Mouse (Mus musculus) stomach, embryonic 15.5 days (tissue): ENCODE results near the gene Ccdc173. TPM values are rescaled to one million over a fixed set of nuclear protein-coding genes. Genes with fewer than 3 reads are reported as not detected.

Experiments used
- ATAC-seq: fragments of 200-750 bp; cut with Nextera tagmentation; 2 replicates; pipeline ENCODE4 v1.8.0; 2017; ENCODE audit warnings: low read depth, moderate number of reproducible peaks, moderate TSS enrichment; ENCODE audit not compliant: insufficient read depth, low FRiP score
- H3K27ac ChIP-seq: fragments of 300-500 bp; sonication (generic); 2 replicates; pipeline ENCODE4 v1.5.1; 2015; ENCODE audit warnings: mild to moderate bottlenecking, inconsistent platforms
- H3K27me3 ChIP-seq: fragments of 300-500 bp; sonication (generic); replicated peaks from 2 replicates; pipeline ENCODE4 v1.6.1; 2015; ENCODE audit warnings: inconsistent platforms
- H3K36me3 ChIP-seq: fragments of 300-500 bp; sonication (generic); 2 replicates; pipeline ENCODE4 v1.6.1; 2015; ENCODE audit warnings: inconsistent platforms
- H3K4me1 ChIP-seq: fragments of 300-500 bp; sonication (generic); 2 replicates; pipeline ENCODE4 v1.6.1; 2015; ENCODE audit warnings: inconsistent platforms
- H3K4me2 ChIP-seq: fragments of 300-500 bp; sonication (generic); 2 replicates; pipeline ENCODE4 v1.6.1; 2015; ENCODE audit warnings: mild to moderate bottlenecking, inconsistent platforms
- H3K4me3 ChIP-seq: fragments of 300-500 bp; sonication (generic); replicated peaks from 2 replicates; pipeline ENCODE4 v1.5.1; 2015; ENCODE audit warnings: inconsistent platforms
- H3K9ac ChIP-seq: fragments of 300-500 bp; sonication (generic); 2 replicates; pipeline ENCODE4 v1.6.1; 2015; ENCODE audit warnings: inconsistent platforms
- H3K9me3 ChIP-seq: fragments of 300-500 bp; sonication (generic); 2 replicates; pipeline ENCODE4 v1.6.1; 2016; ENCODE audit warnings: inconsistent platforms
- WGBS: fragments of 180-500 bp; shearing (Covaris S2); methylation state at CpG from one replicate; pipeline ENCODE4 v1.1.7; 2015; 5-methylcytosine and 5-hydroxymethylcytosine counted together
- polyA plus RNA-seq: library from polyadenylated mRNA; unstranded; fragments of >200 nt; fragmentation: Nextera tagmentation; extraction: Ambion mirVana; gene quantifications from 2 replicates; pipeline ENCODE4 v1.2.1, GENCODE M21; 2015

Gene Ccdc173
- 1.4 and 2.2 TPM in 2 replicates for polyA plus RNA-seq

- H3K27ac ChIP-seq: peak within 1 kb of the TSS; percentile 89
Measured at GRCm38 (mm10) chr2:69789429-69790069, at the start of gene Ccdc173, which contains the start of gene Phospho2. Gene Ccdc173, minus strand, starts transcription at chr2:69789575. Gene Phospho2, plus strand, starts transcription at chr2:69789623.

DNA sequence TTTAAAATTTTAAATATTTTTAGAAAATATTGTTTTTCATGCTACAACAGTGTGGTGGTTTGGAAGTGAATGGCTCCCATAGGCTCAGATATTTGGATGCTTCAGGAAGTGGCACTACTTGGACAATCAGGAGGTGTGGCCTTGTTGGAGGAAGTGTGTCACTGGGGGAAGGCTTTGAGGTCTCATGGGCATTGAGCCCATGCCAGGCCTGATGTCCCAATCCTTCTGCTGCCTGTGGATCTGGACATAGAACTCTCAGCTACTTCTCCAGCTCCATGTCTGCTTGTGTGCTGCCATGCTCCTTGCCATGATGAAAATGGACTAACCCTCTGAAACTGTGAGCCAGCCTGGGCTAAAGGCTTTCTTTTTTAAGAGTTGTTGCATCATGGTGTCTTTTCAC lies 49.3 kb upstream of the Ccdc173 start:
- ATAC-seq: no peak
- no peaks in the 10 kb centered on the region for H3K27me3 ChIP-seq

More at GRCm38 (mm10) chr2:69789429-69790069, at the start of gene Ccdc173, which contains the start of gene Phospho2:
- H3K4me3 ChIP-seq: peak within 1 kb of the TSS; percentile 77
- peak within 1 kb of the TSS; percentile 86 for H3K4me2 ChIP-seq
- peak within 1 kb of the TSS; percentile 65 for H3K9ac ChIP-seq
- H3K36me3 ChIP-seq: peaks cover 7% of the 10 kb centered on the region; the same call in 1 of the 2 replicates
- no peaks in the 10 kb centered on the region for H3K9me3 ChIP-seq
- H3K4me1 ChIP-seq: 0 out of 2 replicates have a peak, but pooled peaks cover 2% of the 10 kb centered on the region
- no peaks in the 10 kb centered on the region for H3K27me3 ChIP-seq
- peak; percentile 96 for ATAC-seq
- whole genome bisulfite sequencing: 1% methylated on average over 48 of the region's 48 CpGs

GRCm38 (mm10) chr2:69837996-69838395 lies 48.6 kb upstream of the Ccdc173 start:
- H3K4me1 ChIP-seq: no peaks in the 10 kb centered on the region
- 45% methylated on average over 3 of the region's 3 CpGs for WGBS
- no peak overlapping the region for H3K9ac ChIP-seq
- H3K27ac ChIP-seq: no peak overlapping the region
- no peaks in the 10 kb centered on the region for H3K27me3 ChIP-seq
- peaks cover 11% of the 10 kb centered on the region; the same call in 1 of the 2 replicates for H3K36me3 ChIP-seq
- ATAC-seq: no peak
- no peak overlapping the region for H3K4me2 ChIP-seq
- H3K9me3 ChIP-seq: no peaks in the 10 kb centered on the region
- H3K4me3 ChIP-seq: no peak overlapping the region

More for the DNA sequence above, 49.3 kb upstream of the Ccdc173 start:
- Histone ChIP-seq H3K9me3 (no peaks in the 10 kb centered on the region), H3K4me1 (no peaks in the 10 kb centered on the region), H3K4me2 (no peak overlapping the region), H3K27ac (no peak overlapping the region), H3K4me3 (no peak overlapping the region), H3K36me3 (peaks cover 5% of the 10 kb centered on the region; the same call in 1 of the 2 replicates), H3K9ac (no peak overlapping the region)

DNA sequence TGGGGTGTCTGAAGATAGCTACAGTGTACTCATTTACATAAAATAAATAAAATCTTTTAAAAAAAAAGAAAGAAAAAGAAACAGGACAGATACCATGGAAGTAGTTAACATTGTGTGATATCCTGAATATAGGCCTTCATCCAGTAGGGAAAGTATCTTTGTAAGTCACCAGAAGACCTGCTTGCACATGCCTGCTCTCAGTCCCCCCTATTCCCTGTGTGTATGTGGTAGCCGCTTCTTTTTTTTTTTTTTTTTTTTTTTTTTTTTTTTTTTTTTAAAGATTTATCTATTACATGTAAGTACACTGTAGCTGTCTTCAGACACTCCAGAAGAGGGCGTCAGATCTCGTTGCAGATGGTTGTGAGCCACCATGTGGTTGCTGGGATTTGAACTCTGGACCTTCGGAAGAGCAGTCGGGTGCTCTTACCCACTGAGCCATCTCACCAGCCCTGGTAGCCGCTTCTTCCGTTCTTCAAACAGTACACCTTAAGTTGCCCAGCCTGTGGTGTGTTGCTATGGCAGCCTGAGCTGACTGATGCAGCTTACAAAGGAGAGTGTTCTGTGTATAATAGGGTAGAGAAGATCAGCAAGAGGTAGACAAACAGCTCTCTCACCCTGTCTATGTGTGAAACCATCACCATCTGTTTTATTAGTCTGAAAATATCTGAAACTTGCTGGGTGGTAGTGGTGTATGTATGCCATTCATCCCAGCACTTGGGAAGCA lies 48.0 kb upstream of the Ccdc173 start:
- no peak for ATAC-seq
- WGBS: 72% methylated on average over 7 of the region's 7 CpGs
- no peaks in the 10 kb centered on the region for H3K27me3 ChIP-seq

GRCm38 (mm10) chr2:69830116-69830515 lies 40.7 kb upstream of the Ccdc173 start:
- Histone ChIP-seq H3K4me2 (no peak overlapping the region), H3K27me3 (no peaks in the 10 kb centered on the region), H3K9me3 (no peaks in the 10 kb centered on the region), H3K36me3 (peaks cover 23% of the 10 kb centered on the region), H3K4me1 (peaks cover 10% of the 10 kb centered on the region; the same call in 1 of the 2 replicates), H3K4me3 (no peak overlapping the region), H3K27ac (no peak overlapping the region), H3K9ac (no peak overlapping the region)
- WGBS: 86% methylated on average over 8 of the region's 8 CpGs
- ATAC-seq: no peak

More for the DNA sequence above, 48.0 kb upstream of the Ccdc173 start:
- no peak overlapping the region for H3K4me3 ChIP-seq
- no peak overlapping the region for H3K4me2 ChIP-seq
- no peaks in the 10 kb centered on the region for H3K9me3 ChIP-seq
- H3K4me1 ChIP-seq: no peaks in the 10 kb centered on the region
- peaks cover 15% of the 10 kb centered on the region for H3K36me3 ChIP-seq
- no peak overlapping the region for H3K27ac ChIP-seq
- H3K9ac ChIP-seq: no peak overlapping the region

DNA sequence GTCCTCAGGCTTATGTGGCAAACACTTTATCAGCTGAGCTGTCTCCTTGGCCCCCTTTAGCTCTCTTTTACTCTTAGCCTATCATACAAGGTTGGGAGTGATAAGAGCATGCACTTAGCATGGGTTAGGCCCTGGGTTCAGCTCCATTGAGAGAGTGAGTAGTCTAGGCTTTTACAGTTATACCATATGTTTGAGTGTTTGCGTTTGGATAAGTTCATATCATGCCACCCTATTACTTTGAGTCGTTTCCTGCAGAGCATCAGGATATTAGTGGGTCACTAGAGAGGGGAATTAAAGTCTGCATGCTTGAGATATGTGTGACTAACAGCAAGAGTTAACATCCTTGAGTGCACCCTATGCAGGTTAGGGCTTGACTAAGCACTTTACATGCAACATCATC lies 40.3 kb upstream of the Ccdc173 start:
- no peak overlapping the region for H3K4me3 ChIP-seq
- H3K27ac ChIP-seq: no peak overlapping the region
- H3K9me3 ChIP-seq: no peaks in the 10 kb centered on the region
- H3K4me1 ChIP-seq: peaks cover 10% of the 10 kb centered on the region; the same call in 1 of the 2 replicates
- no peaks in the 10 kb centered on the region for H3K27me3 ChIP-seq
- 79% methylated on average over 2 of the region's 2 CpGs for WGBS
- H3K9ac ChIP-seq: no peak overlapping the region
- ATAC-seq: no peak
- H3K36me3 ChIP-seq: peaks cover 23% of the 10 kb centered on the region
- H3K4me2 ChIP-seq: no peak overlapping the region

GRCm38 (mm10) chr2:69828031-69828430 lies 38.7 kb upstream of the Ccdc173 start:
- Histone ChIP-seq H3K4me3 (no peak overlapping the region), H3K36me3 (peaks cover 15% of the 10 kb centered on the region)

DNA sequence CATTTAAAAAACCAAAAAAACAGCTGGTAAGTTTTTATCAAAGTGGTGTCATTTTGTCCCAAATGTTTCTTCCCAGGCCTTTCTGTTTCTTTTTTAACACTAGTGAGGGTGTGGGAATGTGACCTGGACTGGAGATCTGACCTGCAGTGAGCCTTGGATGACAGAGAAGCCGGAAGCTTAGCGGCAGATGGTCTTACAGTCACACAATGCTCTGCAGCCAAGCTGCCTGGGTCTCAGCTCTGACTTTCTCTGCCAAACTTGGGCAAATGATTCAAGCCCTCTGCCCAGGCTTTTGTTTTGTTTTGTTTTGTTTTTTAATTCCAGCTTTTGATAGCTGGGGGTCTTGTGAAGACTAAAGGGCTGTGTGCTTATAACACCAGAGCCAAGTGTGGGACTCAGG lies 37.0 kb upstream of the Ccdc173 start:
- Histone ChIP-seq H3K4me2 (peak overlapping the region; percentile 10; the same call in 1 of the 2 replicates), H3K9me3 (no peaks in the 10 kb centered on the region), H3K36me3 (peaks cover 11% of the 10 kb centered on the region), H3K4me1 (peaks cover 10% of the 10 kb centered on the region; the same call in 1 of the 2 replicates), H3K4me3 (no peak overlapping the region), H3K27me3 (no peaks in the 10 kb centered on the region), H3K27ac (peak overlapping the region; percentile 69), H3K9ac (no peak overlapping the region)
- 64% methylated on average over 2 of the region's 2 CpGs for WGBS
- no peak for ATAC-seq

More at GRCm38 (mm10) chr2:69828031-69828430, 38.7 kb upstream of the Ccdc173 start:
- Histone ChIP-seq H3K9ac (no peak overlapping the region), H3K9me3 (no peaks in the 10 kb centered on the region), H3K27me3 (no peaks in the 10 kb centered on the region), H3K4me1 (peaks cover 10% of the 10 kb centered on the region; the same call in 1 of the 2 replicates), H3K4me2 (no peak overlapping the region), H3K27ac (no peak overlapping the region)
- WGBS: 27% methylated on average over 7 of the region's 7 CpGs
- no peak for ATAC-seq

DNA sequence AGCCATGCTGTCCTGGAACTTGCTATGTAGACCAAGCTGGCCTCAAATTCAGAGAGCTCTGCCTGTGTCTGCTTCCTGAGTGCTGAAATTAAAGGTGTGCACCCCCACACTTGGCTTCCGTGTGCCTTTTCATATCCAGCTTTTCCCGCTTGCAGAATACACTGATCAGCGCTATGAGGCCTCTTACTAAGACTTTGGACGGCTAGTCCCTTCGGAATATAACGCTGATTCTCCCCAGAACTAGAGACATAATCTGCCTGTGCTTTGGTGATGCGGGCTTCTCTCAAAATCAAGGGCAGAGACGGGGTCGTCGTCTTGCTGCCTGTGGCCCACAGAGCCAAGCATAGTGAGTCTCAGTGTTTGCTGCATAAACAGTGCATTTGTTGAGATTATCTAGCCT lies 36.5 kb upstream of the Ccdc173 start:
- H3K27ac ChIP-seq: 0 out of 2 replicates have a peak overlapping the region, but pooled peaks have one; percentile 5
- no peak for ATAC-seq
- no peak overlapping the region for H3K4me2 ChIP-seq
- H3K4me1 ChIP-seq: peaks cover 10% of the 10 kb centered on the region; the same call in 1 of the 2 replicates
- H3K4me3 ChIP-seq: no peak overlapping the region
- H3K9ac ChIP-seq: no peak overlapping the region
- WGBS: 67% methylated on average over 10 of the region's 10 CpGs
- H3K36me3 ChIP-seq: peaks cover 11% of the 10 kb centered on the region; the same call in 1 of the 2 replicates
- no peaks in the 10 kb centered on the region for H3K27me3 ChIP-seq
- no peaks in the 10 kb centered on the region for H3K9me3 ChIP-seq

GRCm38 (mm10) chr2:69823129-69823677 lies 33.8 kb upstream of the Ccdc173 start:
- H3K4me1 ChIP-seq: peaks cover 8% of the 10 kb centered on the region; the same call in 1 of the 2 replicates
- H3K27ac ChIP-seq: peak overlapping the region; percentile 92
- peak overlapping the region; percentile 78 for H3K9ac ChIP-seq
- H3K27me3 ChIP-seq: no peaks in the 10 kb centered on the region
- no peaks in the 10 kb centered on the region for H3K9me3 ChIP-seq
- H3K36me3 ChIP-seq: 0 out of 2 replicates have a peak, but pooled peaks cover 5% of the 10 kb centered on the region
- WGBS: 1% methylated on average over 45 of the region's 45 CpGs
- H3K4me3 ChIP-seq: peak overlapping the region; percentile 84
- peak overlapping the region; percentile 80 for H3K4me2 ChIP-seq
- peak; percentile 77 for ATAC-seq

GRCm38 (mm10) chr2:69822361-69823128 lies 33.2 kb upstream of the Ccdc173 start:
- H3K36me3 ChIP-seq: 0 out of 2 replicates have a peak, but pooled peaks cover 5% of the 10 kb centered on the region
- H3K4me1 ChIP-seq: peaks cover 5% of the 10 kb centered on the region; the same call in 1 of the 2 replicates
- H3K9ac ChIP-seq: peak overlapping the region; percentile 78
- WGBS: under 1% methylated on average over 52 of the region's 80 CpGs
- peak overlapping the region; percentile 84 for H3K4me3 ChIP-seq
- ATAC-seq: peak; percentile 63
- H3K4me2 ChIP-seq: peak overlapping the region; percentile 80
- no peaks in the 10 kb centered on the region for H3K9me3 ChIP-seq
- peak overlapping the region; percentile 92 for H3K27ac ChIP-seq
- H3K27me3 ChIP-seq: no peaks in the 10 kb centered on the region
